In the genomic region with DNA sequence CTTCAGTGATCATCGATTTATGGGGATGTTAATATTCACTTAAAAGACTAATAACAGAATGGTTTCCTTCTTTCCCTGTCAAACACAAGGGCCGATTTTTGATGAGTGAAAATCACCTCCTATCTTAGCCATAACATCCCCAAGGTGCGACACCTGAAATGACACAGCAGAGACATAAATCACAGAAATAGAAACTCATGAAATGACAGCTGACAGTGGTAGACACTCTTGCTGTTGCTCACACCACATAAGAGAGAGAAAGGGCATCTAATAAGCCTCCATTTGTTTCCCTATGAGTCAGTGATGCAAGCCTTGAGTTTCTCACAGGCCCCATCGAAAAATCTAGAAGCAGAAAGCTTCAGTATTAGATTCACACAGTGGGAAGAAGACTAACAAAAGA, we compare ENCODE assay signal across 19 mouse cellular contexts.
DNase-seq lines count a peak whose midpoint lies in the region; ATAC-seq and TF ChIP-seq lines count a peak whose summit lies in the region.
"Had no signal": no experiment of that assay in that cellular context is flagged by ENCODE, and none has a peak within 500 bp of the region (broad histone marks: within the 10 kb centered on the region; RNA-seq: fewer than 3 reads in every experiment).

No protein-coding gene starts in this region.

- TF ChIP-seq CTCF in embryonic fibroblast, embryonic 13.5 days (IDR thresholded peaks at IDR 0.05; ENCODE audit: borderline replicate concordance, insufficient read depth, low read length): no peak
- TF ChIP-seq CTCF in forebrain, postnatal 0 days (IDR thresholded peaks at IDR 0.05; ENCODE audit: low read depth): no peak

- peak overlapping the region; percentile 48; the same call in 1 of the 2 replicates for H3K27ac ChIP-seq in embryonic fibroblast, embryonic 13.5 days (ENCODE audit: insufficient read depth, low read length)
- H3K27ac ChIP-seq in liver, embryonic 11.5 days (ENCODE audit: low read depth, low read length): no peak overlapping the region
- H3K27ac ChIP-seq in forebrain, postnatal 0 days (ENCODE audit: low read depth, low read length): no peak overlapping the region
- H3K27ac ChIP-seq: embryonic facial prominence, embryonic 15.5 days; forebrain, embryonic 12.5 days; heart, embryonic 10.5 days; hindbrain, embryonic 13.5 days; hindbrain, postnatal 0 days had no signal

- peak; percentile 52 for DNase-seq in CD4-positive, CD25-positive, alpha-beta regulatory T cell, adult 2 months (ENCODE audit: low read depth, low spot score)
- DNase-seq in NIH3T3 (ENCODE audit: low read depth): peak; percentile 27
- DNase-seq in liver, embryonic 11.5 days (ENCODE audit: low spot score): no peak
- DNase-seq in heart, postnatal 4 days: no peak
- DNase-seq in forebrain, postnatal 0 days: no peak
- no peak for DNase-seq in right cerebral cortex, adult 18-20 months
- DNase-seq: adrenal gland, postnatal 14 days; B cell, adult 2 months; cerebellum, adult 2 months; cerebellum, postnatal 10 days; heart, postnatal 10 days had no signal

- H3K27me3 ChIP-seq in liver, embryonic 11.5 days (replicated peaks; ENCODE audit: control insufficient read depth, insufficient read depth, low read length): no peaks in the 10 kb centered on the region
- no peaks in the 10 kb centered on the region for H3K27me3 ChIP-seq in forebrain, postnatal 0 days (ENCODE audit: insufficient read depth, low read length)
- H3K27me3 ChIP-seq: embryonic facial prominence, embryonic 15.5 days; forebrain, embryonic 12.5 days; hindbrain, embryonic 13.5 days had no signal

- H3K4me3 ChIP-seq in embryonic fibroblast, embryonic 13.5 days (ENCODE audit: insufficient read depth, low read length): no peak overlapping the region
- H3K4me3 ChIP-seq in liver, embryonic 11.5 days (ENCODE audit: low read depth, low read length): no peak overlapping the region
- no peak overlapping the region for H3K4me3 ChIP-seq in forebrain, postnatal 0 days (ENCODE audit: low read depth, low read length)
- H3K4me3 ChIP-seq: embryonic facial prominence, embryonic 15.5 days; forebrain, embryonic 12.5 days; heart, embryonic 10.5 days; hindbrain, embryonic 13.5 days had no signal

- no peaks in the 10 kb centered on the region for H3K4me1 ChIP-seq in embryonic fibroblast, embryonic 13.5 days (ENCODE audit: control insufficient read depth, insufficient read depth, low read length)
- peaks cover 3% of the 10 kb centered on the region for H3K4me1 ChIP-seq in liver, embryonic 11.5 days (replicated peaks; ENCODE audit: control insufficient read depth, insufficient read depth, low read length)
- H3K4me1 ChIP-seq in forebrain, postnatal 0 days (ENCODE audit: insufficient read depth): no peaks in the 10 kb centered on the region
- H3K4me1 ChIP-seq: embryonic facial prominence, embryonic 15.5 days; forebrain, embryonic 12.5 days; heart, embryonic 10.5 days; hindbrain, embryonic 13.5 days had no signal

- no peaks in the 10 kb centered on the region for H3K9me3 ChIP-seq in liver, embryonic 11.5 days (ENCODE audit: control insufficient read depth, low read length)
- no peaks in the 10 kb centered on the region for H3K9me3 ChIP-seq in forebrain, postnatal 0 days (ENCODE audit: low read length)
- H3K9me3 ChIP-seq: embryonic facial prominence, embryonic 15.5 days; forebrain, embryonic 12.5 days; G1E; heart, embryonic 10.5 days; hindbrain, embryonic 13.5 days had no signal

- no peak for TF ChIP-seq POLR2A in embryonic fibroblast, embryonic 13.5 days (IDR thresholded peaks at IDR 0.05; ENCODE audit: low read depth, low read length)

- 75% methylated on average over 4 of the region's 4 CpGs for WGBS in liver, embryonic 11.5 days
- WGBS in forebrain, postnatal 0 days: 81% methylated on average over 4 of the region's 4 CpGs

- ATAC-seq in liver, embryonic 11.5 days (replicated peaks; ENCODE audit: low FRiP score): no peak
- no peak for ATAC-seq in forebrain, postnatal 0 days
- ATAC-seq: hindbrain, postnatal 0 days; intestine, embryonic 16.5 days had no signal

- H3K9ac ChIP-seq in liver, embryonic 11.5 days (ENCODE audit: low read depth, low read length): no peak overlapping the region
- no peak overlapping the region for H3K9ac ChIP-seq in forebrain, postnatal 0 days
- H3K9ac ChIP-seq: embryonic facial prominence, embryonic 15.5 days; forebrain, embryonic 12.5 days; hindbrain, embryonic 13.5 days had no signal

- H3K36me3 ChIP-seq in liver, embryonic 11.5 days (ENCODE audit: control insufficient read depth, insufficient read depth, low read length): no peaks in the 10 kb centered on the region
- no peaks in the 10 kb centered on the region for H3K36me3 ChIP-seq in forebrain, postnatal 0 days (ENCODE audit: insufficient read depth)
- H3K36me3 ChIP-seq: embryonic facial prominence, embryonic 15.5 days; forebrain, embryonic 12.5 days; G1E; heart, embryonic 10.5 days; hindbrain, embryonic 13.5 days had no signal

- H3K4me2 ChIP-seq in liver, embryonic 11.5 days: no peak overlapping the region
- H3K4me2 ChIP-seq in forebrain, postnatal 0 days (ENCODE audit: low read depth): no peak overlapping the region
- H3K4me2 ChIP-seq: embryonic facial prominence, embryonic 15.5 days; forebrain, embryonic 12.5 days; hindbrain, embryonic 13.5 days had no signal

Comparison
In these comparisons a context has a peak if more than half of its experiments do, and no peak if none do; other contexts are left out.
1. DNase-seq: peak in CD4-positive, CD25-positive, alpha-beta regulatory T cell, adult 2 months (single experiment) and NIH3T3 (single experiment); none in liver, embryonic 11.5 days (single experiment), heart, postnatal 4 days (single experiment), forebrain, postnatal 0 days (single experiment) and right cerebral cortex, adult 18-20 months (single experiment).